Mouse (Mus musculus): ENCODE results near the gene Tia1. TPM values are rescaled to one million over a fixed set of nuclear protein-coding genes. Genes with fewer than 3 reads are reported as not detected.

Gene Tia1
- polyA plus RNA-seq, 1 experiment from 2014 or later: 46.2 TPM

DNA sequence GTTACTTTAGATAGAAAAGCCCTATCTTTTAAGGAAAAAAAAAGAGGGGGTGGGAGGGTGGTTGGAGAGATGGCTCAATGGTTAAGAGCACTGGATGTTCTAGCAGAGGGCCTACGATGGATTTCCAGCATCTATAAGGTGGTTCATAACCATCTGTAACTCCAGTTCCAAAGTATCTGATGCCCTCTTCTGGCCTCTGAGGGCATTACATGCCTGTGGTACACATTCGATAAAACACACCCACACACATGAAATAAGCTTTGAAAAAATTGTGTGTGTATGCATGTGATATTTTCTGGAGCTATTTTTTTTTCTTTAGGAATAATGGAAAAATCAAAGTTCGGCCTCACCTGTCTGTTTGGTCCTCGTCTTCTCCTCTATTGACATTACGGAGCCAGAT, 12.7 kb upstream of the Tia1 start:
- Histone ChIP-seq H3K4me2 (no peak overlapping the region), H3K4me1 (peaks cover 28% of the 10 kb centered on the region), H3K27me3 (replicated peaks) (no peaks in the 10 kb centered on the region), H3K9ac (no peak overlapping the region), H3K36me3 (peaks cover 74% of the 10 kb centered on the region), H3K9me3 (replicated peaks) (no peaks in the 10 kb centered on the region), H3K27ac (no peak overlapping the region), H3K4me3 (no peak overlapping the region)
- no peak for ATAC-seq
- 88% methylated on average over 5 of the region's 5 CpGs for WGBS (ENCODE audit: insufficient replicate concordance)

DNA sequence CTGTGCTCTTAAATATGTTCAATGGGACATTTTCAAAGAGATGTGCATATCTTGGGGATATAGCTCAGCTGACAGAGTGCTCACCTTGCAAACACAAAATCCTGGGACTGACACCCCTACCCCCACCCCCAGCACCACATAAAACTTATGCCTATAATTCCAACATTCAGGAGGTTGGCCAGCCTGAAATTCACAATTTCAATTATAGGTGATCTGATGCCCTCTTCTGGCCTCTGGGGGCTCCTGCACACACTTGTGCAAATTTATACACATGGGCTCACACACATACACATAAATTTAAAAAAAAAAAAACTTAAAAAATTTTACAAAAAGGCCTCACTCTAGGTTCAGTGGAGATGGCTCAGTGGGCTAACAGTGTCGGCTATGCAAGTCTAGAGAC, 10.8 kb upstream of the Tia1 start:
- H3K9ac ChIP-seq: no peak overlapping the region
- peaks cover 5% of the 10 kb centered on the region; the same call in 1 of the 2 replicates for H3K27me3 ChIP-seq (replicated peaks)
- WGBS (ENCODE audit: insufficient replicate concordance): 77% methylated on average over 1 of the region's 1 CpGs
- peaks cover 42% of the 10 kb centered on the region for H3K4me1 ChIP-seq
- no peak overlapping the region for H3K4me2 ChIP-seq
- no peaks in the 10 kb centered on the region for H3K9me3 ChIP-seq (replicated peaks)
- ATAC-seq: no peak
- H3K27ac ChIP-seq: no peak overlapping the region
- no peak overlapping the region for H3K4me3 ChIP-seq
- H3K36me3 ChIP-seq: peaks cover 59% of the 10 kb centered on the region

DNA sequence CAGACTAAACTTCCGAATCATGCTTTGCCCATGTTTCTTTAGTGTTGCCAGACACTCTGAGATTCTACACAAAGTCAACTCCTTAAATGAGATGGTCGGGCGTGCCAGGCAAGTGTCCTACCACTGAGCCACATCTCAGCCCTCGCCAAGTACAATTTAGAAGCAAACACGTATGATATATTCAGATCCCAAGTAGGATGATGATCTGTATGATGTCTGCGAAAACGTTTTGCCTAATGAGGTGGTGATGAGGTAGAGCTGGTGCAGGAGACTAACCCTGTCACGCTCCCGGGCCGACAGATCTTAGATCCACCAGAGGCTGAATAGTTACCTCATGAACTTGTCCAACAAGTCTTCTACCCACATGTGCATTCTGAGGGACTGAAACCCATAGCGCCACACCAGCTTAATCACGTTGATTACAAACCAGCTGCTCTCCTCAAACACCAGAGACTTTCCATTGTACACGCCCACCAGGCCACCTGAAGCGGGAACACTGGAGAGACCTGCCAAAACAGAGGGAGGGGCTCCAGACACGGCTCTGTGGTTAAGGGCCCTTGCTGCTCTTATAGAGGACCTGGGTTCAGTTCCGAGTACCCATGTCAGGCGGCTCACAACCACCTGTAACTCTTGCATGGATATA, 9.8 kb upstream of the Tia1 start:
- no peak for ATAC-seq
- peaks cover 42% of the 10 kb centered on the region for H3K4me1 ChIP-seq
- peaks cover 49% of the 10 kb centered on the region for H3K36me3 ChIP-seq
- H3K4me3 ChIP-seq: no peak overlapping the region
- H3K4me2 ChIP-seq: no peak overlapping the region
- no peak overlapping the region for H3K9ac ChIP-seq
- H3K27me3 ChIP-seq (replicated peaks): peaks cover 5% of the 10 kb centered on the region; the same call in 1 of the 2 replicates
- no peak overlapping the region for H3K27ac ChIP-seq
- H3K9me3 ChIP-seq (replicated peaks): no peaks in the 10 kb centered on the region
- 82% methylated on average over 17 of the region's 17 CpGs for WGBS (ENCODE audit: insufficient replicate concordance)

DNA sequence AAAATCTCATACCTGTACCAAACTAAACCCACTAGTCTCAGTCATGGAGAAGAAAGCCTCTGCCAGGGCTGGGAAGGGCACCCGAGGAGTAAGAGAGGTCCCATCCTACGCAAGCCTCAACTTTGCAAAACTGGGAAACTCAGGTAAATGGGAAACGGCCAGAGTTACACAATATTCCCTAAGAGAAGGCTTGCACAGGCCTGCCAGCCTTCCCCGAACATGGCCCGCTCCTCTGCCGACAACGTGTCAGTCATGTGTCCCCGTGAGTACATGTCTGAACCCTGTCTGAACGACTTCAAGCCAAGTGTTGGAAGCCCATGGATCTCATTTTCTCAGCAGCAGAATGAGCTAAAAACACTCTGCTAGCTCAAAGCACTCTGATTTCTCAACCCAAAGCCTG, 9.0 kb upstream of the Tia1 start:
- WGBS (ENCODE audit: insufficient replicate concordance): 82% methylated on average over 9 of the region's 9 CpGs
- no peak overlapping the region for H3K4me3 ChIP-seq
- H3K27ac ChIP-seq: no peak overlapping the region
- peaks cover 42% of the 10 kb centered on the region for H3K4me1 ChIP-seq
- peaks cover 41% of the 10 kb centered on the region for H3K36me3 ChIP-seq
- H3K9ac ChIP-seq: no peak overlapping the region
- ATAC-seq: no peak
- peaks cover 5% of the 10 kb centered on the region; the same call in 1 of the 2 replicates for H3K27me3 ChIP-seq (replicated peaks)
- no peaks in the 10 kb centered on the region for H3K9me3 ChIP-seq (replicated peaks)
- H3K4me2 ChIP-seq: peak overlapping the region; percentile 88

DNA sequence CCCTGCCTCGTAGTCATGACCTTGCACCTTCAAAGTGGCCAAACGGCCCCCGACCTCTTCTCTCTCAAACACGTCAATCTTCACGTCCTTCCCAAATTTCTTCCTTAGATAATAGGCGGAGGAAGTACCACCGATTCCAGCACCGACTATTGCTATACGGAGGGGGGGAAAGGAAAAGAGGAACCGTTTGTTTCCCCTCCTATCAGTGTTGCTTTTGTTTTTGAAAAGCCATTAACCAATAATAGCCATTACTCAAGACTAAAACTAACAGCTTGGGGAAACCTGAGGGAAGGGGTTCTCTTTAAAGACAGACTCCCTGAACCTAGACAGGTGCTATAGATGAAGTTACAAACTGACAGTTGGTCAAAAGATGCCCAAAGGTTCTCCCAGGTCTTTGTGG, 8.1 kb upstream of the Tia1 start:
- 8% methylated on average over 10 of the region's 10 CpGs for whole genome bisulfite sequencing (ENCODE audit: insufficient replicate concordance)
- ATAC-seq: no peak
- peaks cover 52% of the 10 kb centered on the region for H3K4me1 ChIP-seq
- H3K9me3 ChIP-seq (replicated peaks): no peaks in the 10 kb centered on the region
- H3K4me3 ChIP-seq: peak overlapping the region; percentile 84
- H3K27ac ChIP-seq: peak overlapping the region; percentile 82; the same call in 1 of the 2 replicates
- peaks cover 5% of the 10 kb centered on the region; the same call in 1 of the 2 replicates for H3K27me3 ChIP-seq (replicated peaks)
- peak overlapping the region; percentile 88 for H3K4me2 ChIP-seq
- peak overlapping the region; percentile 81 for H3K9ac ChIP-seq
- peaks cover 31% of the 10 kb centered on the region for H3K36me3 ChIP-seq

DNA sequence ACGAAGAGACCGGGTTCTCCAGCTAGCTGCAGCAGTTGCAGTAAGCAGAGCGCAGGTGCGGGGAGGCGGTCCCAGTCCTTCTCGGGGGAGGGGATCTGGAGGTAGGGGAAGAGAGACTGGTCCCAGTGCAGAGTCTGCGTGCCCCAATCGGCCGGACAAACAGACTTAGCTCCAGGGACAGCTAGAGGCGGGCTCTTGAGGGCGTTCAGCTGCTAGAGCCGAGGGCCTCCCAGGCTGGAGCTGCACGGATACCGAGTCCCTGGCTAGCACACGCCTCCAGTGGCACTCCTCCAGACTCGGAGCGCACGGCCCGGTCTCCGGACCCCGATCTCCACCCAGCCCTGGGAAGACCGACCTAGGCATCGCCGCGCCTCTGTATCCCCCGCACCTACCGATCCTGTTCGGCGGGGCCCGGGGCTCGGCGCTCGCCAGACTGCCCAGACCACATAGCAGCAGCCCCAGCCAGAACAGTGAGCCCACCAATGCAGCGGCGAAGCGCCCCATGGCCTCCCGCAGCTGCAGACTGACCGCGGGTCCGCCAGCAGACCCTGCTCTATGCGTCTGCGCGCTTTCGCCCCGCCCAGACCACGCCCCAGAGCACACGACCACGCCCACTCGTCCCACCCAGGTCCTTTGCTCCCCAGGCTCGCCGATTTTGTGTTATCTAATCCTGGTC, 7.3 kb upstream of the Tia1 start, which contains the start of gene Pcyox1:
Gene Pcyox1, minus strand, starts transcription at position 574 of the 676 bp plus-strand sequence.
- peaks cover 56% of the 10 kb centered on the region for H3K4me1 ChIP-seq
- H3K27me3 ChIP-seq (replicated peaks): peaks cover 5% of the 10 kb centered on the region; the same call in 1 of the 2 replicates
- peak within 1 kb of the TSS; percentile 82 for H3K27ac ChIP-seq
- WGBS (ENCODE audit: insufficient replicate concordance): under 1% methylated on average over 51 of the region's 51 CpGs
- ATAC-seq: peak; percentile 89
- H3K4me3 ChIP-seq: peak within 1 kb of the TSS; percentile 84
- peak within 1 kb of the TSS; percentile 88 for H3K4me2 ChIP-seq
- peak within 1 kb of the TSS; percentile 81 for H3K9ac ChIP-seq
- H3K9me3 ChIP-seq (replicated peaks): no peaks in the 10 kb centered on the region
- peaks cover 24% of the 10 kb centered on the region for H3K36me3 ChIP-seq

DNA sequence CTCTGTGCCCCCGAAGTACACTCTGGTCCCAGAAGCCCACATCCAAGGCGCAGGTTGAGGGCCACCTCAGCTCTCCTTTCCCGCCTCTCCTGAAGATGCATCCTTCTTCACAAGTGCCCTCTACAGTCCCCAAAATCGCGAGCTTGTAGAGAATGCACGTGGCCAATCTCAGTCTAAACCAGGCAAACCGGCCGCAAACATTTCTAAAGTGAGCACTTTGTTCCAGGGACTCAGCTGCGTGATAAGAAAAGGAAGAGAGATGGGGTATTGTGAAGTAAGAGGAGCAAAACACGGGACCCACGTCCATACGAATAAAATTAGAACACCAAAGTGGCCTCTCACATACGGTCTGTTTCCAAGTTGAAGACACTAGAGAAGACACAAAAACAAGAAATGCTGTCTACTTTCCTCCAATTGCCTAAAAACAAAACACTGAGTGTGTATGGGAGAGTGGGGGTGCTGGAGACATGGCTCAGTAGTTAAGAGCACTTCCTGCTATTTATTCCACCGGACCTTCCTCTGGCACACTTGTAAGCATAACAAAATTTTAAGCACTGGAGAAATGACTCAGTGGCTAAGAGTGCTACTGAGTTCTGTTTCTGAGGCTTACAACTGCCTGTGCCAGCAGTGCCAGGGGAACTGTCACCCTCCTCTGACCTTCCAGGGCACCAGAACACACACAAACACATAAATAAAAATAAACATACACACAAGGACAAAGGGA, 6.6 kb upstream of the Tia1 start:
- H3K36me3 ChIP-seq: peaks cover 17% of the 10 kb centered on the region
- ATAC-seq: no peak
- H3K4me2 ChIP-seq: peak overlapping the region; percentile 88
- WGBS (ENCODE audit: insufficient replicate concordance): 5% methylated on average over 14 of the region's 14 CpGs
- H3K4me1 ChIP-seq: peaks cover 57% of the 10 kb centered on the region
- H3K27ac ChIP-seq: peak overlapping the region; percentile 82
- H3K4me3 ChIP-seq: peak overlapping the region; percentile 84
- H3K9me3 ChIP-seq (replicated peaks): no peaks in the 10 kb centered on the region
- peaks cover 5% of the 10 kb centered on the region; the same call in 1 of the 2 replicates for H3K27me3 ChIP-seq (replicated peaks)
- H3K9ac ChIP-seq: peak overlapping the region; percentile 81

DNA sequence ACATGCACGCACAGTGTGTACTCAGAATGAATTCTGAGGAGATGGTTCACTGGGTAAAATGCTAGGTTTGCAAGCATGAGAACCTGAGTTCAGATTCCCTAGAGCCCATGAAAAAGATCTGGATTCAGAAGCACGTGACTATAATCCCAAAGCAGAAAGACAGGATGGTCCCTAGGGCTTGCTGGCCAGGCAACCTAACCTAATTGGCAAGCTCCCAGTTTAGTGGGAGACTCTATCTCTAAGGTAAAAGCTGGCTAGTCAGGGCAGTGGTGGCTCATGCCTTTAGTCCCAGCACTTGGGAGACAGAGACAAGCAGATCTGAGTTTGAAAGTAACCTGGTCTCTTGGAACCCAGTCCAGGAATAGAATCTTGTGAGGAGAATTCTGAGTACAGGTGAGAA, 5.0 kb upstream of the Tia1 start:
- 76% methylated on average over 2 of the region's 2 CpGs for WGBS (ENCODE audit: insufficient replicate concordance)
- no peaks in the 10 kb centered on the region for H3K9me3 ChIP-seq (replicated peaks)
- H3K4me2 ChIP-seq: no peak overlapping the region

DNA sequence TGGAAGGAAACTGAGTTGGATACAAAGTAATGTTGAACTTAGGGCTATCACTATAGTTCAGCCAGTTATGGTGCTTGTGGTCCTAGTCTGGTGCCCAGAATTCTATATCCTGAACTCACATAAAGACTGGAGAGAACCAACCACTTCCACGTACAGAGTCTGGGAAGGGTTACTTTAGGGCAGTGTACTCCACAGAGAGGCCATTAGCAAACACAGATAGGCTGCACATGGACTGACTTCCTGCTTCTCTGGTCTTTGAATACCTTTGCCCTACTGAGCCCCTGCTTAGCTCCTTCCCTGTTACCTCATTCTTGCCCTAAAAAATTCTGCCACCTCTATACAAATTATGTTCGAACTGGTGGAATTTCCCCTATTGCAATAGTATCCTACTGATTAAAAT, 4.0 kb upstream of the Tia1 start:
- WGBS (ENCODE audit: insufficient replicate concordance): 55% methylated on average over 2 of the region's 2 CpGs
- H3K4me2 ChIP-seq: no peak overlapping the region
- peaks cover 5% of the 10 kb centered on the region; the same call in 1 of the 2 replicates for H3K27me3 ChIP-seq (replicated peaks)
- no peak overlapping the region for H3K9ac ChIP-seq
- no peak overlapping the region for H3K27ac ChIP-seq
- no peaks in the 10 kb centered on the region for H3K9me3 ChIP-seq (replicated peaks)
- H3K4me3 ChIP-seq: no peak overlapping the region
- ATAC-seq: no peak
- peaks cover 52% of the 10 kb centered on the region for H3K4me1 ChIP-seq
- no peaks in the 10 kb centered on the region for H3K36me3 ChIP-seq

More for the DNA sequence above, 5.0 kb upstream of the Tia1 start:
- H3K4me1 ChIP-seq: peaks cover 60% of the 10 kb centered on the region
- no peak for ATAC-seq
- peaks cover 5% of the 10 kb centered on the region; the same call in 1 of the 2 replicates for H3K27me3 ChIP-seq (replicated peaks)
- no peak overlapping the region for H3K27ac ChIP-seq
- no peak overlapping the region for H3K9ac ChIP-seq
- H3K4me3 ChIP-seq: no peak overlapping the region
- H3K36me3 ChIP-seq: peaks cover 6% of the 10 kb centered on the region

DNA sequence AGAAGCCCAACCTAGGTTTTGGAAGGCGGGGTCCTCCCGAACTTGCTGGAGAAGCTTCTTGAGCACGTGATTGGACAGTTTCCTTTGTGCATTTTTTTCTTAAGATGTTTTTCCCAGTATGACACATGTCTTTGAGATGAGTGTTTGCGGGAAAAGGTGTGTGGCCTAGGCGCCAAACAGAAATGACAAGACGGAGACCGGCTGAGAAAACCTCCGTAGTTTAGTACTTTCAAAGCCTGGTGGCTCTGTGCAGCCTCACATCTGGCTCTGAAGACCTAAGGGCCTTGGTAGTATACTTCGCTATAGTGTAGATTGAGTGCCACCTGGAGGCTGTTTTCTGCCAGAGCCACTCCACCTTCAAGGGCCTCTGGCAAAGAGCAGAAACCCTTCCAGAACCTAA, 3.0 kb upstream of the Tia1 start:
- 0 out of 2 replicates have a peak, but pooled peaks have one; percentile 33 for ATAC-seq
- peaks cover 52% of the 10 kb centered on the region for H3K4me1 ChIP-seq
- no peak overlapping the region for H3K27ac ChIP-seq
- peak overlapping the region; percentile 57 for H3K4me2 ChIP-seq
- peak overlapping the region; percentile 33 for H3K4me3 ChIP-seq
- no peaks in the 10 kb centered on the region for H3K9me3 ChIP-seq (replicated peaks)
- H3K36me3 ChIP-seq: no peaks in the 10 kb centered on the region
- no peak overlapping the region; the same call in 1 of the 2 replicates for H3K9ac ChIP-seq
- 6% methylated on average over 9 of the region's 9 CpGs for WGBS (ENCODE audit: insufficient replicate concordance)
- peaks cover 5% of the 10 kb centered on the region; the same call in 1 of the 2 replicates for H3K27me3 ChIP-seq (replicated peaks)

DNA sequence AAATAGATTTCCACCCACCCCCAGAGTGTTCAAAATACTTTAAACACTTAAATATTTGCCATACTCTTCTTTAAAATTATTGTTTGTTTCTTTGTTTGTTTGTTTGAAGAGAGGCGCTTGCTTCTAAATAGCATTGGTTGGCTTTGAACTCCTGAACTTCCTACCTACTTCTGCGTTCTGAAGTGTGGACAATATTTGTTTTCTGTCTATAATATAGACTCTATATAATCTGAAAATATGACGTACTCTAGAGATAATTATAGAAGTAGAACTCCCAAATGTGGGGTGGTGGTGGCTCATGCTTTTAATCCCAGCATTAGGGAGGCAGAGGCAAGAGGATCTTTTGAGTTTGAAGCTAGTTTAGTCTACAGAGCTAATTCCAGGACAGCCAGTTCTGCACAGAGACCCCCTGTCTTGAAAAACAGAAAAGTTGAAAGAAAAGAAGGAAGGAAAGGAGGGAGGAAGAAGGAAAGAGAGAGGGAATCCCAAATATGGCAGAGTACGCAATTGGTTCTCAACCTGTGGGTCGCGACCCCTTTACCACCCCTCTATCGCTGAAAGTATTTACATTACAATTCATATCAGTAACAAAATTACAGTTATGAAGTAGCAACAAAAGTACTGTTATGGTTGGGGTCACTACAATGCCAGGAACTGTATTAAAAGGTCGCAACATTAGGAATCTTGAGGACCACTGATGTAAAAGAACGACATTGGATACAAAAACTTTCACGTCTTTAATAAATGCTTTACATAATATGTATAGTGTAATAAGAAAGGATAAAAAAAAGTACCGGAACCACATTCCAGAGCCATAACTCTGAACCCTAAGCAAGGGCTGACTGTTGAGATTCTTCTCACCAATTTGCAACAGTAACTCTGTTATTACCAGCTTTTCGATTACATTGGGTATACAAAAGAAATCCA, 1.1 kb upstream of the Tia1 start:
- WGBS (ENCODE audit: insufficient replicate concordance): 26% methylated on average over 12 of the region's 12 CpGs
- no peaks in the 10 kb centered on the region for H3K9me3 ChIP-seq (replicated peaks)
- ATAC-seq: no peak
- H3K4me2 ChIP-seq: peak overlapping the region; percentile 80
- peaks cover 43% of the 10 kb centered on the region for H3K4me1 ChIP-seq
- H3K27ac ChIP-seq: no peak overlapping the region
- peaks cover 16% of the 10 kb centered on the region for H3K36me3 ChIP-seq
- peak overlapping the region; percentile 98 for H3K4me3 ChIP-seq
- H3K27me3 ChIP-seq (replicated peaks): peaks cover 3% of the 10 kb centered on the region; the same call in 1 of the 2 replicates
- H3K9ac ChIP-seq: peak overlapping the region; percentile 96
